Mouse (Mus musculus): ENCODE data around the gene Crot. TPM values are rescaled to one million over a fixed set of nuclear protein-coding genes. Genes with fewer than 3 reads are reported as not detected.
"Not testable (repeated sequence)": the region's sequence is repeated elsewhere in the genome, so short reads cannot be mapped to it uniquely, and the experiment has no call there.

The Crot gene
- total and polyA plus RNA-seq, 3 experiments, result 1.2 to 44.6 (median 23.7) TPM

DNA sequence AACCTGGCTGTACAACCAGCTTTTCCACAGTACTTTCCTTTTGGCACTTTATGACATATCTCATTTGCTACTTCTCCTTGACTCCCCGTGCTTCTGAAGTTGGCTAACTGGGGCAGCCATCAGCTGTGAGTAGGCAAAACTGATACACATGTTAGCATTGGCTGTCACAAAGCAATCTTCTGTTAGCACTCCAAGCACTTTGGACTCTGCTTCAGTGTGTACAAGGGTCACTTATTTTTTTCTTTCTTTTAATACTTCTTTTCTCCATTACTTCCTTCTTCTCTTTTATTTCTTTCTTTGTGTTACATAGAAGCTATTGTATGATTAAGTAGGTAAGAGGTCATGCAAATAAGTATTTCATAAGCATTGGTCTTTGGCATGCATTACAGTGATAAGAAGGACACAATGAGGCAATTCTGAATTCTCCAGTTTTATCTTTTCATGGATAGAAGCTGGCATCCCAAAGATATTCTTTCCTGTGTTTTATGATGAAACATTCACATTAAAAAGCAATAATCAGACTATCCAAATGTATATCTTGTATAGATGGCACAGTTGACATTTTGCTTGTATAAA lies 31.2 kb upstream of the Crot start:
- TF ChIP-seq POLR2AphosphoS5 (IDR thresholded peaks at IDR 0.05; ENCODE audit: insufficient replicate concordance, low read depth, low read length), result no peak
- DNase-seq (ENCODE audit: low spot score) (no peak), ATAC-seq (ENCODE audit: extremely low read depth, insufficient number of reproducible peaks, low FRiP score, poor library complexity, severe bottlenecking) (no peak)
- Histone ChIP-seq H3K4me3 (ENCODE audit: low read depth, low read length) (no peak overlapping the region), H3K36me3 (replicated peaks) (no peaks in the 10 kb centered on the region), H3K4me1 (ENCODE audit: insufficient read depth, low read depth, low read length) (no peaks in the 10 kb centered on the region), H3K9me3 (replicated peaks) (no peaks in the 10 kb centered on the region), H3K27me3 (ENCODE audit: insufficient read depth, low read length) (no peaks in the 10 kb centered on the region)

DNA sequence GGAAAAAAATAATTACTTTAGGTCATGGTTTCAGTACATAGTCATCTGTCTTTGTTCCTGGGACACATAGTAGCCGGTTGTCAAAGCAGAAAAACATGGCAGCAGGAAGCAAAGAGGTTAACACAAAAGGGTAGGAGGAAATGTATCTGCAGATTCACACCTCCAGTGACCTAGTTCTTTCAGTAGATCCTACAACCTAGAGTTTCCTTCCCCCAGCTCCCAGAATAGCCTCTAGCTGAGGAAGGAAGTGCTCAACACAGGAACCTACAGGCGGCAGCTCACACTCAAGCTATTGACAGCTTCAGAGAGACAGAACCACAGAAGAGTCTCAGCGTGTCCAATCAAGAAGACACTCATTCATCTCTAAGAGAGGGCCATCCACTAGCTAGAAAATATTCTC lies 18.2 kb upstream of the Crot start:
- no peak for DNase-seq (ENCODE audit: low spot score)
- no peak for ATAC-seq (ENCODE audit: extremely low read depth, insufficient number of reproducible peaks, low FRiP score, poor library complexity, severe bottlenecking)
- H3K27me3 ChIP-seq (ENCODE audit: insufficient read depth, low read length), result no peaks in the 10 kb centered on the region
- no peak overlapping the region for H3K4me3 ChIP-seq (ENCODE audit: low read depth, low read length)
- H3K36me3 ChIP-seq (replicated peaks), result no peaks in the 10 kb centered on the region
- no peak for TF ChIP-seq GATA1 (IDR thresholded peaks at IDR 0.05; ENCODE audit: borderline replicate concordance, low read length)
- no peak for TF ChIP-seq TAL1 (conservative IDR thresholded peaks at IDR 0.05; ENCODE audit: low read depth, low read length)
- TF ChIP-seq GATA2 (IDR thresholded peaks at IDR 0.05; ENCODE audit: borderline replicate concordance, low read depth, low read length), result no peak
- no peak for TF ChIP-seq CTCF (IDR thresholded peaks at IDR 0.05; ENCODE audit: low read depth, low read length)
- TF ChIP-seq POLR2AphosphoS5 (IDR thresholded peaks at IDR 0.05; ENCODE audit: insufficient replicate concordance, low read depth, low read length), result no peak
- H3K9me3 ChIP-seq (replicated peaks), result no peaks in the 10 kb centered on the region
- H3K4me1 ChIP-seq (ENCODE audit: insufficient read depth, low read depth, low read length), result no peaks in the 10 kb centered on the region

DNA sequence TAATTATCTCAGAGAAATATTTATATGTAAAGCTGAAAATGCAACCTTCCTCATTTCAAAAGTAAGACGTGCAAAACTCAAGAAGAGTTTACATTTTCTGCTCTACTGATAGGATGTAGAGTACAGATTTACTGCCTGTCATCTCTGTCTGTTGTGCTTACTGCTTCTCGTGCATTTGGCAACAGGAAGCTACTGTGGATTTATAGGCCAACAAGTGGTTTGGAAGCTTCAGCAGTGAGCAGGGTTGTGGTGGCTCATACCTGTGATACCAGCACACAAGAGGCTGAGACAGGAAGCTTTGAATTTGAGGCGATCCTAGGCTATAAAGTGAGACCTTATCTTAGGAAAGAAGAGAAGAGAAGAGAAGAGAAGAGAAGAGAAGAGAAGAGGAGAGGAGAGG lies 17.6 kb upstream of the Crot start:
- Histone ChIP-seq H3K4me3 (ENCODE audit: low read depth, low read length) (no peak overlapping the region), H3K36me3 (replicated peaks) (no peaks in the 10 kb centered on the region), H3K9me3 (replicated peaks) (no peaks in the 10 kb centered on the region), H3K4me1 (ENCODE audit: insufficient read depth, low read depth, low read length) (no peaks in the 10 kb centered on the region), H3K27me3 (ENCODE audit: insufficient read depth, low read length) (no peaks in the 10 kb centered on the region)
- TF ChIP-seq GATA1 (IDR thresholded peaks at IDR 0.05; ENCODE audit: borderline replicate concordance, low read length) (no peak), TAL1 (conservative IDR thresholded peaks at IDR 0.05; ENCODE audit: low read depth, low read length) (no peak), POLR2AphosphoS5 (IDR thresholded peaks at IDR 0.05; ENCODE audit: insufficient replicate concordance, low read depth, low read length) (no peak), GATA2 (IDR thresholded peaks at IDR 0.05; ENCODE audit: borderline replicate concordance, low read depth, low read length) (no peak), CTCF (IDR thresholded peaks at IDR 0.05; ENCODE audit: low read depth, low read length) (no peak)
- ATAC-seq (ENCODE audit: extremely low read depth, insufficient number of reproducible peaks, low FRiP score, poor library complexity, severe bottlenecking) (no peak), DNase-seq (ENCODE audit: low spot score) (no peak)

DNA sequence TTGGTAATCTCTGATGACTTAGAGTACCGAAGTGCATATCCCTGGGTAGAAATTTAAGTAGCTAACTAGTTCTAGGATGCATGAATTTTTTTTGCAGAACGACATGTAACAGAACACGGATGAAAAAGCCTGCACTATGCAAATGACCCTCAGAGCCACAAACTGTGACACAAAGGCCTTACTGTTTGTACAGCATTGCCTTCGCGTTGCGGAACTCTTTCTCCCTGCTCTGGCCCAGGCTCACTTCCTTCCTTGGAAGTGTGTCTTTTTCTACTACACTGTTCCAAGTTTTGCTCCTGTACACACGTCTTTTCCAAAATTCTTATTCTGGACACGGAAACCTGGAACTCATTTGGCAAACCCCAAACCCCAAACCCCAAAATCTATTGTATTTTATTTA lies 14.2 kb upstream of the Crot start:
- no peak for TF ChIP-seq GATA2 (IDR thresholded peaks at IDR 0.05; ENCODE audit: borderline replicate concordance, low read depth, low read length)
- no peaks in the 10 kb centered on the region for H3K9me3 ChIP-seq (replicated peaks)
- H3K4me3 ChIP-seq (ENCODE audit: low read depth, low read length), result no peak overlapping the region
- peaks cover 4% of the 10 kb centered on the region; the same call in 1 of the 2 replicates for H3K27me3 ChIP-seq (ENCODE audit: insufficient read depth, low read length)
- H3K36me3 ChIP-seq (replicated peaks), result no peaks in the 10 kb centered on the region
- DNase-seq (ENCODE audit: low spot score), result no peak
- H3K4me1 ChIP-seq (ENCODE audit: insufficient read depth, low read depth, low read length), result no peaks in the 10 kb centered on the region
- no peak for ATAC-seq (ENCODE audit: extremely low read depth, insufficient number of reproducible peaks, low FRiP score, poor library complexity, severe bottlenecking)

DNA sequence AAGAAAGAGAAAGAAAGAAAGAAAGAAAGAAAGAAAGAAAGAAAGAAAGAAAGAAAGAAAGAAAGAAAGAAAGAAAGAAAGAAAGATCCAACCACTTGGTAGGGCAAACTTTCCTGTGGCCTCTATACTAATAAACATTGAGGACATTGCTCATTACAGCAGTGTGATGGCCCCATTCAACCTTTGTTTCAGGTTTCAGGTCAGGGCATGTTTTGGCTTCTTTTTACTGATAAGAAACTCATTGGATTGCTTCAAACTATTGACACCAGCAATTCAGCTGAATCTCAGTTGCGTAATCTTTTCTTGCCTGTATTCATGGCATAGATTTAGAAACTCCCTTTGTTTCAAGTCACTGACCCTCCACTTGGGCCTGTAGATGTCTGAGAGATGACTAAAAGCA lies 13.0 kb upstream of the Crot start:
- no peaks in the 10 kb centered on the region for H3K4me1 ChIP-seq (ENCODE audit: insufficient read depth, low read depth, low read length)

DNA sequence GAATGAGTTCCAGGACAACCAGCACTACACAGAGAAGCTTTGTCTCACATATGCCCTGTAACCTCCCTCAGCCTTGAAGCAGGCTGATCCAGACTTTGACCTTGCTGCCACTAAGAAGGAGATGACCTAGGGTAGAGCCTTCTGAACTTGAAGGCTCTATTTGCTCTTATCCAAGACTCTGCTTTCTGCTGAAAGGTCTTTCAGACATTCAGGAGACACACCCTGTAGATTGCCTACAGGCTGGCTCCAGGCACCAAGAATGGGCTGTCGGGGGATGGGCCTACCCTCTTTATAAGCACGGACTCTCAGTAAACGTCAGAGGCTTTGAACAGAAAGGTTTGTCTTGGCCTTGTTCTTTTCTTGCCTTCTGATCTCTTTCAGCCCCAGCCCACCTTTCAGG lies 9.5 kb upstream of the Crot start:
- not testable (repeated sequence) for H3K27me3 ChIP-seq (ENCODE audit: insufficient read depth, low read length); H3K4me3 ChIP-seq (ENCODE audit: low read depth, low read length); DNase-seq (ENCODE audit: low spot score); H3K4me1 ChIP-seq (ENCODE audit: insufficient read depth, low read depth, low read length); ATAC-seq (ENCODE audit: extremely low read depth, insufficient number of reproducible peaks, low FRiP score, poor library complexity, severe bottlenecking); H3K9me3 ChIP-seq (replicated peaks); H3K36me3 ChIP-seq (replicated peaks)

More for the DNA sequence above, 13.0 kb upstream of the Crot start:
- no peak for TF ChIP-seq CTCF (IDR thresholded peaks at IDR 0.05; ENCODE audit: low read depth, low read length)
- TF ChIP-seq GATA1 (IDR thresholded peaks at IDR 0.05; ENCODE audit: borderline replicate concordance, low read length), result no peak
- TF ChIP-seq GATA2 (IDR thresholded peaks at IDR 0.05; ENCODE audit: borderline replicate concordance, low read depth, low read length), result no peak
- TF ChIP-seq POLR2AphosphoS5 (IDR thresholded peaks at IDR 0.05; ENCODE audit: insufficient replicate concordance, low read depth, low read length), result no peak
- no peak for TF ChIP-seq TAL1 (conservative IDR thresholded peaks at IDR 0.05; ENCODE audit: low read depth, low read length)
- peaks cover 4% of the 10 kb centered on the region; the same call in 1 of the 2 replicates for H3K27me3 ChIP-seq (ENCODE audit: insufficient read depth, low read length)
- no peaks in the 10 kb centered on the region for H3K36me3 ChIP-seq (replicated peaks)
- ATAC-seq (ENCODE audit: extremely low read depth, insufficient number of reproducible peaks, low FRiP score, poor library complexity, severe bottlenecking) (no peak), DNase-seq (ENCODE audit: low spot score) (no peak)
- H3K4me3 ChIP-seq (ENCODE audit: low read depth, low read length), result no peak overlapping the region
- H3K9me3 ChIP-seq (replicated peaks), result no peaks in the 10 kb centered on the region

DNA sequence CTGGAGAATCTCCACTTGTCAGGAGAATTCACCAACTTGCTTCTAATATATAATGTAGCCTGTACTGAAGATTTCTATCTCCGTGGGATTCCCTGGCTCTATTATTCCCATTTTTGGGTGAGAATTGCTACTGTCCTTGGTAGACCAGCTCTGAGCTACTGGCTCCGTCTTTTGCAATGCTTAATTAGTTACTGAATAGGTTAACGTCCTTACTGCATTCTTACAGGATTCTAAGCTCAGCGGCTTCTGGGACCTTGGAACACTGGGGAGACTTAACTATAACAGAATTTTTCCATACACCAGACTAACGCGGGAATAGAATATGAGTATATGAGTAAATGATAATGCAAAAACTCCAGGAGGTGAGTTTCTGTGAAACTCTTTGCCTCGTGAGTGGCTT lies 2.9 kb upstream of the Crot start:
- H3K9me3 ChIP-seq (replicated peaks); H3K27me3 ChIP-seq (ENCODE audit: insufficient read depth, low read length); ATAC-seq (ENCODE audit: extremely low read depth, insufficient number of reproducible peaks, low FRiP score, poor library complexity, severe bottlenecking); H3K4me1 ChIP-seq (ENCODE audit: insufficient read depth, low read depth, low read length); H3K4me3 ChIP-seq (ENCODE audit: low read depth, low read length); DNase-seq (ENCODE audit: low spot score); H3K36me3 ChIP-seq (replicated peaks): not testable (repeated sequence)

Data from G1E (cell line).